Mouse (Mus musculus): ENCODE measurements at regions not wholly inside any gene's neighbourhood (a gene's known extent, or its start where the extent isn't known, plus 50 kb on each side); places are given as distances from the start of the nearest gene placed in this dataset.

DNA sequence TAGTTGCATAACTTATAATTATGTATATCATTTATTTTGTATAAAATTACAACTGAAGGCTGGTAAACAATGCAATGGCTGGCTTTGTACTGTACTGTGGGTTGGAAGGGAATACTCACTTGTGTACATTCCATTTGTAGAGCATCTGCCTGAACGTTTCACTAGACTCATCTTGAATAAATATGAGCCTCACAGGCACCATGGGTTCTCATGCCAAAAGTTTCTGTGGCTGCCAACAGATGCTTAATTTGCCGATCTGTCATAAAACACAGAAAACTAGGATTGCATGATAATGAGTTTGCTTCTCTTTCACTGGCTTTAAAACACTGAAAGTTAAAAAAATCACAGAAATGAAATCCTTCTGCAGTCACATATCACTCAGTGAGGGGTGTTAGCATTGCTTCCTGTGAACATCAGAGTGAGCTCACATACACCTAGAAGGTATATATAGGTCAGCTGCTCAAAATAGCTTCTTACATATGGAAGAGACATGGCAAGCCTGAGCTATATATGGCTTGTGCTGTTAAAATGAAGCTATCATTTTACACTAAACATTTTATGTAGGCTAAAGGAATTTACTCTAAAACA, 152.9 kb upstream of the Arhgap24 start:
- Histone ChIP-seq H3K27ac (ENCODE audit: low read length) (no peak overlapping the region), H3K4me3 (replicated peaks; ENCODE audit: low read length) (no peak overlapping the region), H3K4me1 (ENCODE audit: control insufficient read depth, insufficient read depth, low read length) (no peaks in the 10 kb centered on the region), H3K9ac (ENCODE audit: low read length) (no peak overlapping the region), H3K27me3 (ENCODE audit: control insufficient read depth, insufficient read depth, low read length) (no peaks in the 10 kb centered on the region), H3K4me2 (ENCODE audit: low read depth, low read length) (no peak overlapping the region), H3K36me3 (ENCODE audit: control insufficient read depth, insufficient read depth, low read length) (no peaks in the 10 kb centered on the region), H3K9me3 (replicated peaks; ENCODE audit: control insufficient read depth, low read length) (no peaks in the 10 kb centered on the region)
- ATAC-seq (ENCODE audit: insufficient read depth, low FRiP score), result no peak
- WGBS, result 54% methylated on average over 2 of the region's 2 CpGs

GRCm38 (mm10) chr5:102333894-102334293, 147.3 kb upstream of the Arhgap24 start:
- no peak overlapping the region for H3K4me2 ChIP-seq (ENCODE audit: low read depth, low read length)
- H3K36me3 ChIP-seq (ENCODE audit: control insufficient read depth, insufficient read depth, low read length), result no peaks in the 10 kb centered on the region
- H3K27me3 ChIP-seq (ENCODE audit: control insufficient read depth, insufficient read depth, low read length), result no peaks in the 10 kb centered on the region
- no peak overlapping the region for H3K9ac ChIP-seq (ENCODE audit: low read length)
- no peaks in the 10 kb centered on the region for H3K4me1 ChIP-seq (ENCODE audit: control insufficient read depth, insufficient read depth, low read length)
- no peaks in the 10 kb centered on the region for H3K9me3 ChIP-seq (replicated peaks; ENCODE audit: control insufficient read depth, low read length)
- ATAC-seq (ENCODE audit: insufficient read depth, low FRiP score), result no peak
- WGBS, result 72% methylated on average over 5 of the region's 5 CpGs
- H3K4me3 ChIP-seq (replicated peaks; ENCODE audit: low read length), result no peak overlapping the region
- H3K27ac ChIP-seq (ENCODE audit: low read length), result no peak overlapping the region

DNA sequence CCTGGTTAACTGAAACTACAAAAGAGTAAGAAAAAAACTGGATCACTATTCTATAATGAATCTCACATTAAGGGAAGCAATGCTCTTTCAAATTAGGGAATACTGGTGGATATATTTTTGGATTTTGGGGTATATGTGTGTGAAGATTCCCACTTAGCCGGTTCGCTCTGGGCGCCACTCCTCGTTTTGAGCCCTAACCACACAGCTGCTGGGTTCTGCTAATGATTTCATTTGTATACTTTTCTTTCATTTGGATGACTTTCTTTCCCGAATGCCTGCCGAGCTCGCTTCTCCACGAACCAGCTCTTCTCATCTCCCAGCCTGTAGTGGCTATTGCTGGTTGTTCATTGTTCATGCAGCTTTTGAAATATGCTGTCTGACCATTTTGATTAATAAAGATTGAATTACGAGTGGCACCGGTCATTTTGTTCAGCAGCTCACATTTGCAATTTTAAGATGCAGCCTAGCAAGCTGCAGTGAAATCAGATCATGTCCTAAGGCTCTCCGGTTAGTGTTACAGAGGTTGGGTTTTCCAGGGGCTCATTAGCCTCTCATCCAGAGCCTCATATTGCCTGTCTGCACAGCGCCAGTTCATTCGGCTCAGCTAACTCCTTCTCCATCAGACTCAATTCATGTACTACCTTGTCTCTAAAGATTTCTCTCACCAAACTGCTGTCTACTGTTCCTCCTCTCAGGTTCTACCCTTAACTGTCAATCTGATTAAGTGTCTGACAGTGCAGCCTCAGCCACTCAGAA, 146.6 kb upstream of the Arhgap24 start:
- WGBS, result 61% methylated on average over 13 of the region's 13 CpGs
- no peaks in the 10 kb centered on the region for H3K4me1 ChIP-seq (ENCODE audit: control insufficient read depth, insufficient read depth, low read length)
- H3K9me3 ChIP-seq (replicated peaks; ENCODE audit: control insufficient read depth, low read length), result no peaks in the 10 kb centered on the region
- ATAC-seq (ENCODE audit: insufficient read depth, low FRiP score), result no peak
- H3K9ac ChIP-seq (ENCODE audit: low read length), result no peak overlapping the region
- H3K4me3 ChIP-seq (replicated peaks; ENCODE audit: low read length), result no peak overlapping the region
- no peak overlapping the region for H3K27ac ChIP-seq (ENCODE audit: low read length)
- no peaks in the 10 kb centered on the region for H3K36me3 ChIP-seq (ENCODE audit: control insufficient read depth, insufficient read depth, low read length)
- no peak overlapping the region for H3K4me2 ChIP-seq (ENCODE audit: low read depth, low read length)
- H3K27me3 ChIP-seq (ENCODE audit: control insufficient read depth, insufficient read depth, low read length), result no peaks in the 10 kb centered on the region

DNA sequence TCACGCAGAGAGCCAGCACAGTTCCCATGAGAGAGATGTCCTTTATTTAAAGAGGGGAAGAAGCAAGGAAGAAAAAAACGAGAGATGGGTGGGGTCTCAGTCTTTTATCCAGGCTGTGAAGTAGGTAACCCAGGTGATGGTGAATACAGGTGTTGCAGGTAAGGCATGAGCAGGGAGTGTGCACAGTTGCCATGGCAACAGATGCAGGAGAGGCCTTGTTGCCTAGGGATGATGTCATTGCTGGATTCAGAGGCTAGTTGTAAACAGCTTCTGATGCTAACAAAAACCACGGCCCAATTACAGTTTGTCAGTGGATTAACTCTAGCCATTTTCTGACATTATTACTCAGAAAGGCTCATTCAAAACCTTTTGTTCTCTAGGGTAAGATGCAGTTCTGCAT, 114.7 kb upstream of the Arhgap24 start:
- H3K9ac ChIP-seq (ENCODE audit: low read length), result no peak overlapping the region
- WGBS, result 77% methylated on average over 3 of the region's 3 CpGs
- no peak overlapping the region for H3K4me2 ChIP-seq (ENCODE audit: low read depth, low read length)
- H3K27ac ChIP-seq (ENCODE audit: low read length), result no peak overlapping the region
- no peaks in the 10 kb centered on the region for H3K4me1 ChIP-seq (ENCODE audit: control insufficient read depth, insufficient read depth, low read length)
- no peak overlapping the region for H3K4me3 ChIP-seq (replicated peaks; ENCODE audit: low read length)
- no peaks in the 10 kb centered on the region for H3K27me3 ChIP-seq (ENCODE audit: control insufficient read depth, insufficient read depth, low read length)
- H3K36me3 ChIP-seq (ENCODE audit: control insufficient read depth, insufficient read depth, low read length), result no peaks in the 10 kb centered on the region
- no peak for ATAC-seq (ENCODE audit: insufficient read depth, low FRiP score)
- H3K9me3 ChIP-seq (replicated peaks; ENCODE audit: control insufficient read depth, low read length), result no peaks in the 10 kb centered on the region

DNA sequence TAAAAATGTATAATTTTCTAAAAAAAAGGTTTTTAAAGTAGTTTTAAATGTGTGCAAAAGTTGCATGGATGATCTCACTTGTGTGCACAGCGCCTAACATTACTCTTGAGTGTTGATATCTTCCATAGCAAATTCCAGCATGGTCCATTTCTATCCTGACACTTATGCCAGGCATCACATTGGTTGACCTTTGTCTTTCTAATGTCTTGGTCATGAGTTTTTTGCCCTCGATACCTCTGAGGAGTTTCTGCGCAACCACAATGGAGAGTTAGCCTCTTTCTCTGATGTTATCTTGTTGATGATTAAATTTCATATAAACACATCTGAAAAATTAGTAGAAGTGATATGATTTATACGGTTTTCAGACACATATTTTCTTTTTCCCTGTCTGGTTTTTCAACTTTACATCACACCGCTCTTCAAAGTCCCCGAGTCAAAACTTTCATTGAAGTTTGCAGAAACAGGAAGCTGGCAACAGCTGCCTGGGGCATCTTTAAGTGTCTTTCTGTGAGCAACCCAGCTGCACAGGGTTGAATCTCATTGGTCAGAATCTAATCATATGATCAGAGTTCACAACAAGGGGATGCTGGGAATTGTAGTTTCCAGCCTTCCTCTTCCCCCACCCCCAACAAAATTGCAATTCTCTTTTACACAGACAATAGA, 107.8 kb upstream of the Arhgap24 start:
- 64% methylated on average over 6 of the region's 6 CpGs for WGBS
- Histone ChIP-seq H3K9me3 (replicated peaks; ENCODE audit: control insufficient read depth, low read length) (no peaks in the 10 kb centered on the region), H3K4me3 (replicated peaks; ENCODE audit: low read length) (no peak overlapping the region), H3K27ac (ENCODE audit: low read length) (no peak overlapping the region), H3K36me3 (ENCODE audit: control insufficient read depth, insufficient read depth, low read length) (no peaks in the 10 kb centered on the region), H3K9ac (ENCODE audit: low read length) (no peak overlapping the region), H3K4me2 (ENCODE audit: low read depth, low read length) (no peak overlapping the region), H3K4me1 (ENCODE audit: control insufficient read depth, insufficient read depth, low read length) (no peaks in the 10 kb centered on the region), H3K27me3 (ENCODE audit: control insufficient read depth, insufficient read depth, low read length) (no peaks in the 10 kb centered on the region)
- peak; percentile 37; the same call in 1 of the 2 replicates for ATAC-seq (ENCODE audit: insufficient read depth, low FRiP score)

GRCm38 (mm10) chr5:102373972-102374755, 107.0 kb upstream of the Arhgap24 start:
- no peaks in the 10 kb centered on the region for H3K9me3 ChIP-seq (replicated peaks; ENCODE audit: control insufficient read depth, low read length)
- no peak for ATAC-seq (ENCODE audit: insufficient read depth, low FRiP score)
- no peaks in the 10 kb centered on the region for H3K27me3 ChIP-seq (ENCODE audit: control insufficient read depth, insufficient read depth, low read length)
- H3K36me3 ChIP-seq (ENCODE audit: control insufficient read depth, insufficient read depth, low read length), result no peaks in the 10 kb centered on the region
- no peak overlapping the region for H3K9ac ChIP-seq (ENCODE audit: low read length)
- WGBS, result 66% methylated on average over 11 of the region's 11 CpGs
- H3K4me1 ChIP-seq (ENCODE audit: control insufficient read depth, insufficient read depth, low read length), result no peaks in the 10 kb centered on the region
- no peak overlapping the region for H3K4me2 ChIP-seq (ENCODE audit: low read depth, low read length)
- no peak overlapping the region for H3K4me3 ChIP-seq (replicated peaks; ENCODE audit: low read length)
- H3K27ac ChIP-seq (ENCODE audit: low read length), result no peak overlapping the region

DNA sequence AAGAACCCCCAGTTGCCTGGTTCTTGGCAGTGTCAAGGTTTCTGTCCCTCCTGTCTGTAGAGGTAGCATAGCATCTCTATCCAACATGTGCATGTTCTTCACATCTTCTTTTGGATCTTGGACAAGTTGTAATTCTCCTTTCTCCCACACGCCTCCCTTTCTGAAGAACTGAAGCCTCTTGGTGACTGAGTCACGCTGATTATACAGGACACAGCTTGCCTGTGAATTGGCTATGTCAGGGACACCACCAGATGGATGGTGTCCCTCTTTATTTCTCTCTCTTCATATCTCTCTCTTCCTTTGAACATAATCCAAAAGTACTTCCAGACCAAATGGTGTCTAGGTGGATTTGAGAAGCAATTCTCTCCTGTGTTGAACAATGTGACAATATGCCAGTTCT, 105.9 kb upstream of the Arhgap24 start:
- 85% methylated on average over 2 of the region's 2 CpGs for WGBS
- ATAC-seq (ENCODE audit: insufficient read depth, low FRiP score), result no peak
- Histone ChIP-seq H3K4me3 (replicated peaks; ENCODE audit: low read length) (no peak overlapping the region), H3K27me3 (ENCODE audit: control insufficient read depth, insufficient read depth, low read length) (no peaks in the 10 kb centered on the region), H3K4me1 (ENCODE audit: control insufficient read depth, insufficient read depth, low read length) (no peaks in the 10 kb centered on the region), H3K36me3 (ENCODE audit: control insufficient read depth, insufficient read depth, low read length) (no peaks in the 10 kb centered on the region), H3K27ac (ENCODE audit: low read length) (no peak overlapping the region), H3K9me3 (replicated peaks; ENCODE audit: control insufficient read depth, low read length) (no peaks in the 10 kb centered on the region), H3K9ac (ENCODE audit: low read length) (no peak overlapping the region), H3K4me2 (ENCODE audit: low read depth, low read length) (no peak overlapping the region)

DNA sequence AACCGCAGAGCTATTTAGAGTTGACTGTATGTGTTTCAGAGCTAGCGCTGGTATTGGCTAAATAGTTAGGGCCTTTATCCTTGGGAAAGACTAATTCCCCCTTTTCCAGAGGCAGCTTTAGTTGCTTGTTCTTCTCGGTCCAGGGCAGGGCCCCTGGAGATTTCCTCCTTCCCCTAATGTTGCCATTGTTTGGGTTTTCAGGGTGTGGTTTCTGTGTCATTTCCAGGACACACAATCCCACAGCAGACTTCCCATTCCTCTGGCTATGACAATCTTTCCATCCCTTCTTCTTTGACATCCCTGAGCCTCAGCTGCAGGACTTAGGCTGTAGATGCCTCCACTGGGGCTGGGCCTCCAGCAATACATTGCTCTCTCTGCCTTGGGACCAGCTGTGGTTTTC, 87.2 kb upstream of the Arhgap24 start:
- Histone ChIP-seq H3K4me1 (ENCODE audit: control insufficient read depth, insufficient read depth, low read length) (0 out of 2 replicates have a peak, but pooled peaks cover 4% of the 10 kb centered on the region), H3K27ac (ENCODE audit: low read length) (no peak overlapping the region), H3K9ac (ENCODE audit: low read length) (no peak overlapping the region), H3K9me3 (replicated peaks; ENCODE audit: control insufficient read depth, low read length) (no peaks in the 10 kb centered on the region), H3K4me3 (replicated peaks; ENCODE audit: low read length) (no peak overlapping the region), H3K4me2 (ENCODE audit: low read depth, low read length) (no peak overlapping the region), H3K27me3 (ENCODE audit: control insufficient read depth, insufficient read depth, low read length) (no peaks in the 10 kb centered on the region), H3K36me3 (ENCODE audit: control insufficient read depth, insufficient read depth, low read length) (no peaks in the 10 kb centered on the region)
- WGBS, result 71% methylated on average over 3 of the region's 3 CpGs
- no peak for ATAC-seq (ENCODE audit: insufficient read depth, low FRiP score)
